Mouse (Mus musculus) neural tube, embryonic 12.5 days (tissue): Measurements from ENCODE around the gene Gdpd2. TPM values are rescaled to one million over a fixed set of nuclear protein-coding genes. Genes with fewer than 3 reads are reported as not detected.

Source experiments
- polyA plus RNA-seq: library from polyadenylated mRNA; unstranded; fragments of >200 nt; fragmentation: Nextera tagmentation; extraction: Ambion mirVana; gene quantifications from 2 replicates; pipeline ENCODE4 v1.2.1, GENCODE M21; 2016

Gene Gdpd2
- polyA plus RNA-seq, 1 experiment from 2014 or later: 10.7 TPM

Other genes starting within 250 kb of the Gdpd2 start
- 30.9 and 32.2 TPM in 2 replicates for gene Igbp1, start 235.6 kb upstream of the Gdpd2 start, polyA plus RNA-seq
- gene Dgat2l6, start 205.0 kb upstream of the Gdpd2 start, polyA plus RNA-seq: not detected in 2 replicates
- gene Awat1, start 157.6 kb upstream of the Gdpd2 start, polyA plus RNA-seq: not detected in 2 replicates
- gene P2ry4, start 135.0 kb upstream of the Gdpd2 start, polyA plus RNA-seq: not detected in 2 replicates
- gene Arr3, start 124.4 kb upstream of the Gdpd2 start, polyA plus RNA-seq: not detected in 2 replicates
- gene Kif4, start 104.1 kb upstream of the Gdpd2 start, polyA plus RNA-seq: 24.2 and 25.3 TPM in 2 replicates
- gene Pdzd11, start 103.3 kb upstream of the Gdpd2 start, polyA plus RNA-seq: 115 and 117 TPM in 2 replicates
- 11.6 and 13.7 TPM in 2 replicates for gene Dlg3, start 37.8 kb downstream of the Gdpd2 start, polyA plus RNA-seq